Mouse (Mus musculus): Measurements from ENCODE around the gene Man1c1. TPM values are rescaled to one million over a fixed set of nuclear protein-coding genes. Genes with fewer than 3 reads are reported as not detected.

Man1c1 gene
- polyA plus RNA-seq, 1 experiment from 2014 or later = 4.8 TPM

- 64% methylated on average over 14 of the region's 14 CpGs for WGBS
- no peak for DNase-seq (ENCODE audit: low spot score)
- Histone ChIP-seq H3K27me3 (ENCODE audit: control insufficient read depth, insufficient read depth, low read length) (no peaks in the 10 kb centered on the region), H3K4me3 (ENCODE audit: low read depth, low read length) (no peak overlapping the region), H3K9me3 (ENCODE audit: control insufficient read depth, low read length) (no peaks in the 10 kb centered on the region), H3K4me1 (ENCODE audit: control insufficient read depth, insufficient read depth, low read length) (peaks cover 18% of the 10 kb centered on the region), H3K4me2 (ENCODE audit: low read depth) (no peak overlapping the region), H3K9ac (ENCODE audit: low read length) (peak overlapping the region; percentile 1; the same call in 1 of the 2 replicates), H3K36me3 (ENCODE audit: control insufficient read depth, insufficient read depth, low read length) (no peaks in the 10 kb centered on the region), H3K27ac (ENCODE audit: low read depth, low read length) (peak overlapping the region; percentile 72)
- peak; percentile 48; the same call in 1 of the 2 replicates for ATAC-seq (ENCODE audit: insufficient read depth, low FRiP score, low TSS enrichment)
Measured at GRCm38 (mm10) chr4:134631471-134632130, 72.5 kb downstream of the Man1c1 start.

- ATAC-seq (ENCODE audit: insufficient read depth, low FRiP score, low TSS enrichment) = no peak
- Histone ChIP-seq H3K9me3 (ENCODE audit: control insufficient read depth, low read length) (no peaks in the 10 kb centered on the region), H3K4me1 (ENCODE audit: control insufficient read depth, insufficient read depth, low read length) (peaks cover 16% of the 10 kb centered on the region), H3K27me3 (ENCODE audit: control insufficient read depth, insufficient read depth, low read length) (no peaks in the 10 kb centered on the region), H3K36me3 (ENCODE audit: control insufficient read depth, insufficient read depth, low read length) (no peaks in the 10 kb centered on the region), H3K4me3 (ENCODE audit: low read depth, low read length) (no peak overlapping the region), H3K9ac (ENCODE audit: low read length) (no peak overlapping the region), H3K4me2 (ENCODE audit: low read depth) (no peak overlapping the region), H3K27ac (ENCODE audit: low read depth, low read length) (no peak overlapping the region)
- DNase-seq (ENCODE audit: low spot score) = no peak
- 75% methylated on average over 10 of the region's 10 CpGs for WGBS
Measured at GRCm38 (mm10) chr4:134628575-134629384, 75.3 kb downstream of the Man1c1 start.

- no peak for ATAC-seq (ENCODE audit: insufficient read depth, low FRiP score, low TSS enrichment)
- Histone ChIP-seq H3K4me3 (ENCODE audit: low read depth, low read length) (no peak overlapping the region), H3K27ac (ENCODE audit: low read depth, low read length) (peak overlapping the region; percentile 34; the same call in 1 of the 2 replicates), H3K4me1 (ENCODE audit: control insufficient read depth, insufficient read depth, low read length) (peaks cover 12% of the 10 kb centered on the region; the same call in 1 of the 2 replicates), H3K4me2 (ENCODE audit: low read depth) (no peak overlapping the region), H3K9me3 (ENCODE audit: control insufficient read depth, low read length) (no peaks in the 10 kb centered on the region), H3K9ac (ENCODE audit: low read length) (no peak overlapping the region), H3K36me3 (ENCODE audit: control insufficient read depth, insufficient read depth, low read length) (no peaks in the 10 kb centered on the region), H3K27me3 (ENCODE audit: control insufficient read depth, insufficient read depth, low read length) (no peaks in the 10 kb centered on the region)
- 83% methylated on average over 7 of the region's 7 CpGs for WGBS
- no peak for DNase-seq (ENCODE audit: low spot score)
Measured at GRCm38 (mm10) chr4:134628058-134628457, 76.0 kb downstream of the Man1c1 start.

- WGBS = 77% methylated on average over 2 of the region's 2 CpGs
- Histone ChIP-seq H3K27ac (ENCODE audit: low read depth, low read length) (no peak overlapping the region), H3K27me3 (ENCODE audit: control insufficient read depth, insufficient read depth, low read length) (no peaks in the 10 kb centered on the region), H3K4me2 (ENCODE audit: low read depth) (no peak overlapping the region), H3K4me3 (ENCODE audit: low read depth, low read length) (no peak overlapping the region), H3K36me3 (ENCODE audit: control insufficient read depth, insufficient read depth, low read length) (no peaks in the 10 kb centered on the region), H3K4me1 (ENCODE audit: control insufficient read depth, insufficient read depth, low read length) (peaks cover 4% of the 10 kb centered on the region; the same call in 1 of the 2 replicates), H3K9ac (ENCODE audit: low read length) (no peak overlapping the region), H3K9me3 (ENCODE audit: control insufficient read depth, low read length) (no peaks in the 10 kb centered on the region)
- no peak for ATAC-seq (ENCODE audit: insufficient read depth, low FRiP score, low TSS enrichment)
- no peak for DNase-seq (ENCODE audit: low spot score)
Measured at GRCm38 (mm10) chr4:134626883-134627282, 77.2 kb downstream of the Man1c1 start.

GRCm38 (mm10) chr4:134626350-134626749 is 77.7 kb downstream of the Man1c1 start:
- no peaks in the 10 kb centered on the region for H3K36me3 ChIP-seq (ENCODE audit: control insufficient read depth, insufficient read depth, low read length)
- no peak overlapping the region for H3K27ac ChIP-seq (ENCODE audit: low read depth, low read length)
- 87% methylated on average over 4 of the region's 4 CpGs for WGBS
- no peaks in the 10 kb centered on the region for H3K27me3 ChIP-seq (ENCODE audit: control insufficient read depth, insufficient read depth, low read length)
- H3K4me2 ChIP-seq (ENCODE audit: low read depth) = no peak overlapping the region
- no peak overlapping the region for H3K9ac ChIP-seq (ENCODE audit: low read length)
- no peak for DNase-seq (ENCODE audit: low spot score)
- H3K4me1 ChIP-seq (ENCODE audit: control insufficient read depth, insufficient read depth, low read length) = no peaks in the 10 kb centered on the region
- no peak for ATAC-seq (ENCODE audit: insufficient read depth, low FRiP score, low TSS enrichment)
- no peaks in the 10 kb centered on the region for H3K9me3 ChIP-seq (ENCODE audit: control insufficient read depth, low read length)
- no peak overlapping the region for H3K4me3 ChIP-seq (ENCODE audit: low read depth, low read length)

GRCm38 (mm10) chr4:134624109-134624862 is 79.8 kb downstream of the Man1c1 start:
- Histone ChIP-seq H3K9me3 (ENCODE audit: control insufficient read depth, low read length) (no peaks in the 10 kb centered on the region), H3K4me2 (ENCODE audit: low read depth) (no peak overlapping the region), H3K27me3 (ENCODE audit: control insufficient read depth, insufficient read depth, low read length) (no peaks in the 10 kb centered on the region), H3K36me3 (ENCODE audit: control insufficient read depth, insufficient read depth, low read length) (no peaks in the 10 kb centered on the region), H3K4me3 (ENCODE audit: low read depth, low read length) (no peak overlapping the region), H3K4me1 (ENCODE audit: control insufficient read depth, insufficient read depth, low read length) (no peaks in the 10 kb centered on the region; the same call in 1 of the 2 replicates), H3K9ac (ENCODE audit: low read length) (no peak overlapping the region), H3K27ac (ENCODE audit: low read depth, low read length) (no peak overlapping the region)
- WGBS = 62% methylated on average over 14 of the region's 14 CpGs
- ATAC-seq (ENCODE audit: insufficient read depth, low FRiP score, low TSS enrichment) (no peak), DNase-seq (ENCODE audit: low spot score) (no peak)

- ATAC-seq (ENCODE audit: insufficient read depth, low FRiP score, low TSS enrichment) = no peak
- 80% methylated on average over 9 of the region's 9 CpGs for WGBS
- no peak for DNase-seq (ENCODE audit: low spot score)
- Histone ChIP-seq H3K4me2 (ENCODE audit: low read depth) (no peak overlapping the region), H3K36me3 (ENCODE audit: control insufficient read depth, insufficient read depth, low read length) (no peaks in the 10 kb centered on the region), H3K27me3 (ENCODE audit: control insufficient read depth, insufficient read depth, low read length) (no peaks in the 10 kb centered on the region), H3K9ac (ENCODE audit: low read length) (no peak overlapping the region), H3K9me3 (ENCODE audit: control insufficient read depth, low read length) (no peaks in the 10 kb centered on the region), H3K4me1 (ENCODE audit: control insufficient read depth, insufficient read depth, low read length) (no peaks in the 10 kb centered on the region; the same call in 1 of the 2 replicates), H3K4me3 (ENCODE audit: low read depth, low read length) (no peak overlapping the region), H3K27ac (ENCODE audit: low read depth, low read length) (no peak overlapping the region)
Measured at GRCm38 (mm10) chr4:134621695-134622094, 82.4 kb downstream of the Man1c1 start.

- WGBS = 94% methylated on average over 8 of the region's 8 CpGs
- no peaks in the 10 kb centered on the region for H3K36me3 ChIP-seq (ENCODE audit: control insufficient read depth, insufficient read depth, low read length)
- no peaks in the 10 kb centered on the region for H3K9me3 ChIP-seq (ENCODE audit: control insufficient read depth, low read length)
- H3K27me3 ChIP-seq (ENCODE audit: control insufficient read depth, insufficient read depth, low read length) = no peaks in the 10 kb centered on the region
- H3K9ac ChIP-seq (ENCODE audit: low read length) = no peak overlapping the region
- no peak overlapping the region for H3K4me2 ChIP-seq (ENCODE audit: low read depth)
- no peaks in the 10 kb centered on the region; the same call in 1 of the 2 replicates for H3K4me1 ChIP-seq (ENCODE audit: control insufficient read depth, insufficient read depth, low read length)
- DNase-seq (ENCODE audit: low spot score) = no peak
- no peak overlapping the region for H3K4me3 ChIP-seq (ENCODE audit: low read depth, low read length)
- no peak overlapping the region for H3K27ac ChIP-seq (ENCODE audit: low read depth, low read length)
- no peak for ATAC-seq (ENCODE audit: insufficient read depth, low FRiP score, low TSS enrichment)
Measured at GRCm38 (mm10) chr4:134620246-134620645, 83.8 kb downstream of the Man1c1 start.
